Mouse (Mus musculus): ENCODE data around the gene Optn. TPM values are rescaled to one million over a fixed set of nuclear protein-coding genes. Genes with fewer than 3 reads are reported as not detected.

The Optn gene
- polyA plus RNA-seq, 1 experiment = 7.5 TPM

- TF ChIP-seq POLR2A (IDR thresholded peaks at IDR 0.05; ENCODE audit: extremely low read depth, insufficient read depth, low read length) = no peak
- TF ChIP-seq CTCF (IDR thresholded peaks at IDR 0.05; ENCODE audit: extremely low read depth, insufficient read depth, low read length) = no peak
- Histone ChIP-seq H3K4me1 (ENCODE audit: control insufficient read depth, insufficient read depth, low read length) (no peaks in the 10 kb centered on the region), H3K4me3 (ENCODE audit: insufficient read depth, low read length) (no peak overlapping the region), H3K27ac (ENCODE audit: insufficient read depth, low read length) (no peak overlapping the region)
Measured at GRCm38 (mm10) chr2:4983987-4984386, 79.9 kb downstream of the Optn start.

- TF ChIP-seq POLR2A (IDR thresholded peaks at IDR 0.05; ENCODE audit: extremely low read depth, insufficient read depth, low read length) (no peak), CTCF (IDR thresholded peaks at IDR 0.05; ENCODE audit: extremely low read depth, insufficient read depth, low read length) (no peak)
Measured at GRCm38 (mm10) chr2:4978091-4978490, 85.8 kb downstream of the Optn start.

GRCm38 (mm10) chr2:4975807-4976206 lies 88.0 kb downstream of the Optn start, which contains the start of gene Ucma:
Ucma (plus strand) TSS chr2:4976122.
- Histone ChIP-seq H3K4me1 (ENCODE audit: control insufficient read depth, insufficient read depth, low read length) (no peaks in the 10 kb centered on the region), H3K27ac (ENCODE audit: insufficient read depth, low read length) (no peak within 1 kb of the TSS), H3K4me3 (ENCODE audit: insufficient read depth, low read length) (no peak within 1 kb of the TSS)
- TF ChIP-seq CTCF (IDR thresholded peaks at IDR 0.05; ENCODE audit: extremely low read depth, insufficient read depth, low read length) (no peak), POLR2A (IDR thresholded peaks at IDR 0.05; ENCODE audit: extremely low read depth, insufficient read depth, low read length) (no peak)

More at GRCm38 (mm10) chr2:4978091-4978490, 85.8 kb downstream of the Optn start:
- no peak overlapping the region for H3K27ac ChIP-seq (ENCODE audit: insufficient read depth, low read length)
- no peak overlapping the region for H3K4me3 ChIP-seq (ENCODE audit: insufficient read depth, low read length)
- no peaks in the 10 kb centered on the region for H3K4me1 ChIP-seq (ENCODE audit: control insufficient read depth, insufficient read depth, low read length)

Other genes starting within 250 kb of the Optn start
- 16.7 and 17.5 TPM in 2 replicates for gene Sephs1, start 182.5 kb downstream of the Optn start, polyA plus RNA-seq (2012; rRNA removed)
- 125 and 133 TPM in 2 replicates for gene Phyh, start 145.0 kb downstream of the Optn start, polyA plus RNA-seq (2012; rRNA removed)
- 1.6 and 3.3 TPM in 2 replicates for gene Ucma, start 87.9 kb downstream of the Optn start, polyA plus RNA-seq (2012; rRNA removed)
- 1.7 and 2.3 TPM in 2 replicates for gene Mcm10, start 51.3 kb downstream of the Optn start, polyA plus RNA-seq (2012; rRNA removed)
- gene Ccdc3, start 73.7 kb upstream of the Optn start, polyA plus RNA-seq (2012; rRNA removed) = 8.6 and 11.4 TPM in 2 replicates